Mouse (Mus musculus) ES-Bruce4 (cell line): ENCODE data around the gene Tspan6. TPM values are rescaled to one million over a fixed set of nuclear protein-coding genes. Genes with fewer than 3 reads are reported as not detected.

Source experiments
- H3K27ac ChIP-seq: 2 replicates; pipeline ENCODE4 v1.5.1; 2012; ENCODE audit warnings: low read length, inconsistent platforms; ENCODE audit not compliant: insufficient read depth
- H3K27me3 ChIP-seq: 2 replicates; pipeline ENCODE4 v1.6.1; 2012; ENCODE audit warnings: mild to moderate bottlenecking, low read length, inconsistent platforms; ENCODE audit not compliant: control insufficient read depth, poor library complexity, insufficient read depth, severe bottlenecking
- H3K36me3 ChIP-seq: 2 replicates; pipeline ENCODE4 v1.6.1; 2012; ENCODE audit warnings: inconsistent platforms, mild to moderate bottlenecking, low read length, moderate library complexity; ENCODE audit not compliant: control insufficient read depth, poor library complexity, insufficient read depth, severe bottlenecking
- H3K4me1 ChIP-seq: one replicate; pipeline ENCODE4 v1.8.1; 2011; ENCODE audit warnings: low read length; ENCODE audit not compliant: control insufficient read depth, insufficient read depth
- H3K4me3 ChIP-seq: 2 replicates; pipeline ENCODE4 v1.5.1; 2011; ENCODE audit warnings: low read depth, mild to moderate bottlenecking, low read length
- H3K9ac ChIP-seq: 2 replicates; pipeline ENCODE4 v1.6.1; 2012; ENCODE audit warnings: low read depth, mild to moderate bottlenecking, inconsistent platforms; ENCODE audit not compliant: poor library complexity, severe bottlenecking
- H3K9me3 ChIP-seq: replicated peaks from 2 replicates; pipeline ENCODE4 v1.6.1; 2012; ENCODE audit warnings: mild to moderate bottlenecking, low read length, inconsistent platforms; ENCODE audit not compliant: control insufficient read depth, poor library complexity, insufficient read depth, severe bottlenecking
- CTCF ChIP-seq: IDR thresholded peaks from one replicate; pipeline ENCODE4 v1.8.1; 2011; ENCODE audit warnings: low read depth, low read length
- EP300 ChIP-seq: IDR thresholded peaks from 2 replicates; pipeline ENCODE4 v1.6.1; 2011; ENCODE audit warnings: low read depth, low read length; ENCODE audit not compliant: insufficient read depth
- POLR2A ChIP-seq: IDR thresholded peaks from one replicate; pipeline ENCODE4 v1.8.1; 2011; ENCODE audit warnings: low read length; ENCODE audit not compliant: insufficient read depth
- polyA plus RNA-seq: library from polyadenylated mRNA; stranded (reverse); fragments of >200 nt; gene quantifications from 2 replicates; pipeline ENCODE4 v1.2.4, GENCODE M21; 2011; ENCODE audit warnings: low read depth; ENCODE audit not compliant: missing spikeins, insufficient read depth, insufficient read length

Gene Tspan6
- polyA plus RNA-seq, 1 experiment: 13.4 TPM

DNA sequence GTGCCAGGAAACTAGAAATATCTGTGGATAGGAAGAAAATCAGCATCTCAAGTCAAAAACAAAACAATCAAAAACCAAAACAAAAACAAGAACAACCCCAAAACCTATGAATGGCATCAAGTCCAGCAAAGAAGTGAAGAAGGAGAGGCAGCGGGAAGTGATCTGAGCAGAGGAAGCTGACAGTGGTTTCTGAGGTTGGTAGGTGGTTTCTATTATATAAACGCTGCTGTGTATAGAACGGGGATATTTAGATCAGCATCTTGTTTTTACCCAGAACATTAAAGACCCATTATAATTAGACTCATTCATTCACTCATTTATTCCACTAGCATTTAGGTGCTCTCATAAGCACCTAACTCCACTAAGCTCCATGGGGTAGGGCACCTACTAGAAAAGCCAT is 10.9 kb downstream of the Tspan6 start:
- Histone ChIP-seq H3K27me3 (no peaks in the 10 kb centered on the region), H3K4me3 (no peak overlapping the region), H3K4me1 (no peaks in the 10 kb centered on the region), H3K36me3 (no peaks in the 10 kb centered on the region), H3K9me3 (no peaks in the 10 kb centered on the region), H3K9ac (no peak overlapping the region), H3K27ac (no peak overlapping the region)
- no peak for TF ChIP-seq POLR2A
- no peak for TF ChIP-seq CTCF
- no peak for TF ChIP-seq EP300

DNA sequence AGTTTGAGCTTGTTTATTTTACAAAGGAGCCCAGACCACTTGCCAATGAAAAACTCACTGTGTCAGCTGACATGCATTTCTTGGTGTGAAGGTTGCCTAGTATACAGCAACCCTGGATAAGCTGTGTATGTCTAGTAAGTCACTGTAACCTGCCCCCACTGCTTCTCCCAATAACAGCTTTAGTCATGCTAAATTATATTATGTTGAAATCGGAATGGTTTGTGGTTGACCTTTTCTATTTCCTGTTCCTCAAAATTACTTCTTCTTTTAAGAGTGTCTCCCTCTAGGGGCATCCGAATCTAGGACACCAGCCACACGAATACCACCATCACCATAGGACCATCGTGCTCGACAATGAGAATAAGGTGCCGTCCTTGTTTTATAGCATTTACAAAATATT is 28.5 kb downstream of the Tspan6 start:
- Histone ChIP-seq H3K9me3 (no peaks in the 10 kb centered on the region), H3K36me3 (no peaks in the 10 kb centered on the region), H3K4me3 (no peak overlapping the region), H3K9ac (no peak overlapping the region), H3K4me1 (no peaks in the 10 kb centered on the region), H3K27me3 (no peaks in the 10 kb centered on the region), H3K27ac (no peak overlapping the region)
- no peak for TF ChIP-seq POLR2A
- no peak for TF ChIP-seq CTCF
- TF ChIP-seq EP300: no peak

DNA sequence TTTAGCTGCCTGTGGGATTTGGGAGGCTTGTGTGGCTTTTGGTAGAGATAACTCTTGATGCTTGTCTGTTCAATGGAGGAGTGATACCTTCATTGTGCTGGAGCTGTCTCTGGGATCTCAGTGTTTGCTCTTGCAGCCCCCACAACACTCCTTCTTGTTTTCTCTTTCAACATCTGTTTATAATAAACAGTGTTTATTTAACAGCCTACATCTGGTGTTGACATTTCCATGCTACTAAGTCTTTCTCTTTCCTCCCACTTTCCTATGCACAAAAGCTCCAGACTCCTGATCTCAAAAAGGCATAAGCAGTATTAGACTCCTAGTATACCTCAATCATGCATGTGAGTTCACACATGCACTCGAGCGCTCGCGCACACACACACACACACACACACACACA is 44.6 kb downstream of the Tspan6 start:
- Histone ChIP-seq H3K27me3 (no peaks in the 10 kb centered on the region), H3K9me3 (no peaks in the 10 kb centered on the region), H3K4me3 (no peak overlapping the region), H3K27ac (no peak overlapping the region), H3K36me3 (no peaks in the 10 kb centered on the region), H3K4me1 (no peaks in the 10 kb centered on the region), H3K9ac (no peak overlapping the region)
- TF ChIP-seq EP300 (no peak), POLR2A (no peak), CTCF (no peak)

- Histone ChIP-seq H3K9me3 (no peaks in the 10 kb centered on the region), H3K4me3 (no peak within 1 kb of the TSS), H3K4me1 (no peaks in the 10 kb centered on the region), H3K36me3 (no peaks in the 10 kb centered on the region), H3K27me3 (no peaks in the 10 kb centered on the region), H3K27ac (no peak within 1 kb of the TSS), H3K9ac (no peak within 1 kb of the TSS)
- TF ChIP-seq EP300: no peak
- no peak for TF ChIP-seq CTCF
- no peak for TF ChIP-seq POLR2A
Observed at GRCm38 (mm10) chrX:133850680-133851079, 47.5 kb downstream of the Tspan6 start, which contains the start of gene Tnmd. Gene Tnmd (plus strand): TSS chrX:133850980.

Other genes with a start within 250 kb of the Tspan6 start
- 1.8 and 2.2 TPM in 2 replicates for gene Pcdh19, start 209.4 kb downstream of the Tspan6 start, polyA plus RNA-seq
- not detected in 2 replicates for gene Tnmd, start 47.4 kb downstream of the Tspan6 start, polyA plus RNA-seq
- gene Srpx2, start 10.0 kb upstream of the Tspan6 start, polyA plus RNA-seq: 0.52 and 0.87 TPM in 2 replicates
- 0.31 and 0.70 TPM in 2 replicates for gene Sytl4, start 83.4 kb upstream of the Tspan6 start, polyA plus RNA-seq
- 74.3 and 76.1 TPM in 2 replicates for gene Cstf2, start 160.8 kb upstream of the Tspan6 start, polyA plus RNA-seq